Mouse (Mus musculus) spleen, adult 18-20 months (tissue): ENCODE measurements around the gene Psma6.

ENCODE experiments used
- DNase-seq, 2 experiments: peaks; one replicate each; pipeline ENCODE4 v3.0.0; 2022; ENCODE audit warnings: mixed read lengths in 2 of 2

The Psma6 gene

DNA sequence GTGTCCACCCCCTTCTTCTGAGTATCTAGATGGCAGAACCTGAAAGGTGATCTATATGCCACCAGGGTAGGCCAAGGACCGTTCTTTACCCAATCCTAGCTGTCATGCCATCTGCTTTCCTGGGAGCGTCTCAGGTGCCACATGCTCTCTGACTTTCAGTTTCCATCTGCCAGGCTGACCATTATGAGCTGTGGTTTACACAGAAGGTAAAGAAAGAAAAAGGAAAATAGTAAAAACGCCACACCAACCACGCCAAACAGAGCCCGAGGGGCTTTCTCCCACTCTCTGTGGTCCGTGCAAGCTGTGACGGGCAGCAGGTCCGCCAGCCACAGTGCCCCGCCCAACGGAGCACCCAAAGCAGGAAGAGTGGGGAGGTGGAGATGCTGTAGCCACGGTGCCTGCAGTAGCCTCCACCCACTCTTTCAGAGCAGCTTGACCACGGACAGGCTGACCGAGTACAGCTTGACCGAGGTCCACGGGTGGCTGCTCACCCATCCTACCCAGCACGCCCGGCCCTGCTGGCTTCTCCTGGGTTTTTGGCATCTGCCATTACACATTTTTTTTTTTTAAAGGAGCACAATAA is 81.5 kb downstream of the Psma6 start:
- DNase-seq = peak; percentile 51 to 58

GRCm38 (mm10) chr12:55466088-55466701 is 82.2 kb downstream of the Psma6 start:
- DNase-seq = no peak

DNA sequence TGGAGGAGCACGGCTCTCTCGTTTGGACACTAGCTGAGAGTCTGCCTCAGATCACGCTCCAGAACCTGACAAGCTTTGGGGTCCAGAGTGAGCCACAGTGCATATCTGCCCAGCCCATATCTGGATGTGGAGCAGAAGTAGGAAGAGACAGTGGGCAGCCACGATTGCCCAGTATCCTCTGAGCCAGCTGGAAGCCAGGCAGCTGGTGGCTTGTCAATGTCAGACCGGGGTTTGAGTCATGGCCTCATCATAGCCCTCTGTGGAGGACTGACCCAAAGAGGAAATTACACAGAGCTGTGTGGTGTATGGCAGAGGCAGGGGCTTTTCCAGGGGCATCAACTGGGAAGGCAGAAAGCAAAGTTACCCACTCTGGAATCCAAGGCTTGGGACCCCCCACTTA is 82.8 kb downstream of the Psma6 start:
- no peak for DNase-seq

DNA sequence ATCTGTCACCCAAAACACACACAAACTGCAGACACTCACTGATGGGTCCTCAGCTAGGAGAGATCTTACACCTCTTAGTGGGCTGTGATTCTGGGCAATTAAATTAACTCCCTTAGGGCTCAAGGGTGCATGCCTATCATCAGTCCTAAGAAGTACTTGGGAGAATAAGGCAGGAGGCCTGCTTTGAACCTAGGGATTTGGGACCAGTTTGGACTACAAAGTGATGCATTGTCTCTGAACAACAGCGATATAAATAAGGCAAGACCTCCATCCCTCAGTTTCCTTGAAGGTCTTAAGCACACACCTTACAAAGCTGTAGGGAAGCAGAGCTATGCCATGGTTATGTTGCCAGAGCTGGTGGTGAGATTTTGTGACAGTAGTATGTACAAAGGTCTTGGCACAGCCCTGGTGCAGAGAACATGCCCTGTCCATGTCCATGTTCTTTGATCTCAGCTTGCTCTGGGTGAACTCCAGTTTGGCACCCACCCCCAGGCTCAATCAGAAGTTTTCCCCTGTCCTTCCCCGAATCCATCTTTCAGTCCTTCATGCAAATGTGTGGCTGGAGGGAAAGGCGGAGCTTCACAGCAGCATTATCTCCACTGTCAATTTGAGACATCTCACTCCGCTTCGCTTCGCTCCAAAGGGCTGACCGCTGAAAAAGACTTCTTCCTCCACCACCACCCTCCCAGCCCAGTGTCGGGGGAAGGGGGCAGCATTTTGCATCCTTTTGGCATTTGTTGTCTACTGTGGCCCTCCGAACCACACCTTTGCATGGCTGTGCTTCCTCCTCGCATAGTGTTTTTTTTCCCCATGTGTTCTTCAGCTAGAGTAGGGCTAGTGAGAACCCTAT is 83.5 kb downstream of the Psma6 start:
- DNase-seq = no peak
